Mouse (Mus musculus): ENCODE data around the gene Vti1a. TPM values are rescaled to one million over a fixed set of nuclear protein-coding genes. Genes with fewer than 3 reads are reported as not detected.

The Vti1a gene
- polyA plus RNA-seq, 1 experiment from 2014 or later = 12.8 TPM

GRCm38 (mm10) chr19:55408486-55408885 is 92.4 kb downstream of the Vti1a start:
- no peak overlapping the region for H3K4me2 ChIP-seq (ENCODE audit: low read depth, low read length)
- no peak overlapping the region for H3K4me3 ChIP-seq (ENCODE audit: low read depth, low read length)
- no peaks in the 10 kb centered on the region for H3K4me1 ChIP-seq (ENCODE audit: control insufficient read depth, low read depth, low read length)
- H3K9me3 ChIP-seq (replicated peaks; ENCODE audit: control insufficient read depth, low read length) = no peaks in the 10 kb centered on the region
- H3K27ac ChIP-seq (ENCODE audit: low read length) = no peak overlapping the region
- no peaks in the 10 kb centered on the region for H3K36me3 ChIP-seq (ENCODE audit: control insufficient read depth, insufficient read depth)
- no peak overlapping the region for H3K9ac ChIP-seq (ENCODE audit: low read depth, low read length)
- ATAC-seq (ENCODE audit: low read depth) = no peak
- 62% methylated on average over 6 of the region's 6 CpGs for WGBS (ENCODE audit: insufficient replicate concordance)
- H3K27me3 ChIP-seq (ENCODE audit: control insufficient read depth, insufficient read depth, low read depth, low read length) = no peaks in the 10 kb centered on the region

GRCm38 (mm10) chr19:55411415-55411814 is 95.3 kb downstream of the Vti1a start:
- Histone ChIP-seq H3K27me3 (ENCODE audit: control insufficient read depth, insufficient read depth, low read depth, low read length) (no peaks in the 10 kb centered on the region), H3K4me3 (ENCODE audit: low read depth, low read length) (no peak overlapping the region), H3K27ac (ENCODE audit: low read length) (no peak overlapping the region), H3K9ac (ENCODE audit: low read depth, low read length) (no peak overlapping the region), H3K36me3 (ENCODE audit: control insufficient read depth, insufficient read depth) (no peaks in the 10 kb centered on the region), H3K4me2 (ENCODE audit: low read depth, low read length) (no peak overlapping the region), H3K9me3 (replicated peaks; ENCODE audit: control insufficient read depth, low read length) (no peaks in the 10 kb centered on the region), H3K4me1 (ENCODE audit: control insufficient read depth, low read depth, low read length) (no peaks in the 10 kb centered on the region)
- 92% methylated on average over 11 of the region's 11 CpGs for WGBS (ENCODE audit: insufficient replicate concordance)
- ATAC-seq (ENCODE audit: low read depth) = no peak

- no peaks in the 10 kb centered on the region for H3K9me3 ChIP-seq (replicated peaks; ENCODE audit: control insufficient read depth, low read length)
- no peaks in the 10 kb centered on the region for H3K27me3 ChIP-seq (ENCODE audit: control insufficient read depth, insufficient read depth, low read depth, low read length)
- no peak for ATAC-seq (ENCODE audit: low read depth)
- no peaks in the 10 kb centered on the region for H3K4me1 ChIP-seq (ENCODE audit: control insufficient read depth, low read depth, low read length)
- no peak overlapping the region for H3K4me2 ChIP-seq (ENCODE audit: low read depth, low read length)
- H3K27ac ChIP-seq (ENCODE audit: low read length) = no peak overlapping the region
- H3K36me3 ChIP-seq (ENCODE audit: control insufficient read depth, insufficient read depth) = no peaks in the 10 kb centered on the region
- 56% methylated on average over 2 of the region's 2 CpGs for WGBS (ENCODE audit: insufficient replicate concordance)
- H3K4me3 ChIP-seq (ENCODE audit: low read depth, low read length) = no peak overlapping the region
- H3K9ac ChIP-seq (ENCODE audit: low read depth, low read length) = no peak overlapping the region
These were observed 95.8 kb downstream of the Vti1a start for GRCm38 (mm10) chr19:55411894-55412293.

- Histone ChIP-seq H3K4me1 (ENCODE audit: control insufficient read depth, low read depth, low read length) (no peaks in the 10 kb centered on the region), H3K27ac (ENCODE audit: low read length) (no peak overlapping the region), H3K4me2 (ENCODE audit: low read depth, low read length) (no peak overlapping the region), H3K27me3 (ENCODE audit: control insufficient read depth, insufficient read depth, low read depth, low read length) (no peaks in the 10 kb centered on the region), H3K9me3 (replicated peaks; ENCODE audit: control insufficient read depth, low read length) (no peaks in the 10 kb centered on the region), H3K36me3 (ENCODE audit: control insufficient read depth, insufficient read depth) (no peaks in the 10 kb centered on the region), H3K9ac (ENCODE audit: low read depth, low read length) (no peak overlapping the region), H3K4me3 (ENCODE audit: low read depth, low read length) (no peak overlapping the region)
- ATAC-seq (ENCODE audit: low read depth) = no peak
- 49% methylated on average over 8 of the region's 8 CpGs for WGBS (ENCODE audit: insufficient replicate concordance)
These were observed 98.0 kb downstream of the Vti1a start for GRCm38 (mm10) chr19:55414050-55414449.

GRCm38 (mm10) chr19:55418756-55419155 is 102.7 kb downstream of the Vti1a start:
- Histone ChIP-seq H3K27ac (ENCODE audit: low read length) (no peak overlapping the region), H3K4me1 (ENCODE audit: control insufficient read depth, low read depth, low read length) (no peaks in the 10 kb centered on the region), H3K9me3 (replicated peaks; ENCODE audit: control insufficient read depth, low read length) (no peaks in the 10 kb centered on the region), H3K27me3 (ENCODE audit: control insufficient read depth, insufficient read depth, low read depth, low read length) (no peaks in the 10 kb centered on the region), H3K4me3 (ENCODE audit: low read depth, low read length) (no peak overlapping the region), H3K36me3 (ENCODE audit: control insufficient read depth, insufficient read depth) (no peaks in the 10 kb centered on the region), H3K4me2 (ENCODE audit: low read depth, low read length) (no peak overlapping the region), H3K9ac (ENCODE audit: low read depth, low read length) (no peak overlapping the region)
- 55% methylated on average over 3 of the region's 3 CpGs for WGBS (ENCODE audit: insufficient replicate concordance)
- no peak for ATAC-seq (ENCODE audit: low read depth)

- Histone ChIP-seq H3K4me3 (ENCODE audit: low read depth, low read length) (no peak overlapping the region), H3K4me2 (ENCODE audit: low read depth, low read length) (no peak overlapping the region), H3K27ac (ENCODE audit: low read length) (no peak overlapping the region), H3K4me1 (ENCODE audit: control insufficient read depth, low read depth, low read length) (no peaks in the 10 kb centered on the region), H3K27me3 (ENCODE audit: control insufficient read depth, insufficient read depth, low read depth, low read length) (no peaks in the 10 kb centered on the region), H3K9ac (ENCODE audit: low read depth, low read length) (no peak overlapping the region), H3K9me3 (replicated peaks; ENCODE audit: control insufficient read depth, low read length) (no peaks in the 10 kb centered on the region), H3K36me3 (ENCODE audit: control insufficient read depth, insufficient read depth) (no peaks in the 10 kb centered on the region)
- 65% methylated on average over 3 of the region's 3 CpGs for WGBS (ENCODE audit: insufficient replicate concordance)
- ATAC-seq (ENCODE audit: low read depth) = no peak
These were observed 103.9 kb downstream of the Vti1a start for GRCm38 (mm10) chr19:55419961-55420360.

GRCm38 (mm10) chr19:55421816-55422215 is 105.7 kb downstream of the Vti1a start:
- no peak for ATAC-seq (ENCODE audit: low read depth)
- Histone ChIP-seq H3K4me3 (ENCODE audit: low read depth, low read length) (no peak overlapping the region), H3K9me3 (replicated peaks; ENCODE audit: control insufficient read depth, low read length) (no peaks in the 10 kb centered on the region), H3K27ac (ENCODE audit: low read length) (no peak overlapping the region), H3K36me3 (ENCODE audit: control insufficient read depth, insufficient read depth) (no peaks in the 10 kb centered on the region), H3K4me1 (ENCODE audit: control insufficient read depth, low read depth, low read length) (no peaks in the 10 kb centered on the region), H3K9ac (ENCODE audit: low read depth, low read length) (no peak overlapping the region), H3K27me3 (ENCODE audit: control insufficient read depth, insufficient read depth, low read depth, low read length) (no peaks in the 10 kb centered on the region), H3K4me2 (ENCODE audit: low read depth, low read length) (no peak overlapping the region)
- WGBS (ENCODE audit: insufficient replicate concordance) = 84% methylated on average over 5 of the region's 5 CpGs

- WGBS (ENCODE audit: insufficient replicate concordance) = 84% methylated on average over 18 of the region's 18 CpGs
- H3K4me3 ChIP-seq (ENCODE audit: low read depth, low read length) = no peak overlapping the region
- no peak for ATAC-seq (ENCODE audit: low read depth)
- no peak overlapping the region for H3K4me2 ChIP-seq (ENCODE audit: low read depth, low read length)
- H3K9ac ChIP-seq (ENCODE audit: low read depth, low read length) = no peak overlapping the region
- no peaks in the 10 kb centered on the region for H3K9me3 ChIP-seq (replicated peaks; ENCODE audit: control insufficient read depth, low read length)
- H3K4me1 ChIP-seq (ENCODE audit: control insufficient read depth, low read depth, low read length) = no peaks in the 10 kb centered on the region
- H3K27me3 ChIP-seq (ENCODE audit: control insufficient read depth, insufficient read depth, low read depth, low read length) = no peaks in the 10 kb centered on the region
- H3K36me3 ChIP-seq (ENCODE audit: control insufficient read depth, insufficient read depth) = no peaks in the 10 kb centered on the region
- no peak overlapping the region for H3K27ac ChIP-seq (ENCODE audit: low read length)
These were observed 106.4 kb downstream of the Vti1a start for GRCm38 (mm10) chr19:55422311-55423064.

- Histone ChIP-seq H3K9me3 (replicated peaks; ENCODE audit: control insufficient read depth, low read length) (no peaks in the 10 kb centered on the region), H3K9ac (ENCODE audit: low read depth, low read length) (no peak overlapping the region), H3K27ac (ENCODE audit: low read length) (no peak overlapping the region), H3K4me3 (ENCODE audit: low read depth, low read length) (no peak overlapping the region), H3K4me2 (ENCODE audit: low read depth, low read length) (no peak overlapping the region), H3K27me3 (ENCODE audit: control insufficient read depth, insufficient read depth, low read depth, low read length) (no peaks in the 10 kb centered on the region), H3K4me1 (ENCODE audit: control insufficient read depth, low read depth, low read length) (no peaks in the 10 kb centered on the region), H3K36me3 (ENCODE audit: control insufficient read depth, insufficient read depth) (no peaks in the 10 kb centered on the region)
- 87% methylated on average over 11 of the region's 11 CpGs for WGBS (ENCODE audit: insufficient replicate concordance)
- no peak for ATAC-seq (ENCODE audit: low read depth)
These were observed 107.1 kb downstream of the Vti1a start for GRCm38 (mm10) chr19:55423065-55423716.
